14 mouse cellular contexts compared by ENCODE assay signal in genomic region chr10:39417611-39418010, GRCm38 (mm10). TPM values are rescaled to one million over a fixed set of nuclear protein-coding genes. Genes with fewer than 3 reads are reported as not detected.
DNase-seq lines count a peak whose midpoint lies in the region; ATAC-seq and TF ChIP-seq lines count a peak whose summit lies in the region.
"Had no signal": no experiment of that assay in that cellular context is flagged by ENCODE, and none has a peak within 500 bp of the region (broad histone marks: within the 10 kb centered on the region; RNA-seq: fewer than 3 reads in every experiment).

No protein-coding gene starts in this region.

- no peak for ATAC-seq in kidney, embryonic 15.5 days (replicated peaks; ENCODE audit: low FRiP score)
- ATAC-seq in kidney, embryonic 16.5 days (ENCODE audit: low FRiP score, low TSS enrichment), result no peak; the same call in 1 of the 2 replicates
- ATAC-seq in G1E (ENCODE audit: extremely low read depth, insufficient number of reproducible peaks, low FRiP score, poor library complexity, severe bottlenecking), result 0 out of 2 replicates have a peak, but pooled peaks have one; percentile 30
- ATAC-seq in heart, embryonic 14.5 days (ENCODE audit: insufficient number of reproducible peaks, insufficient read depth, low FRiP score, low read depth), result peak; percentile 23
- no peak for ATAC-seq in midbrain, embryonic 11.5 days (ENCODE audit: low FRiP score)

- no peaks in the 10 kb centered on the region for H3K9me3 ChIP-seq in kidney, embryonic 15.5 days (replicated peaks)
- H3K9me3 ChIP-seq in kidney, embryonic 16.5 days (ENCODE audit: low read length), result no peaks in the 10 kb centered on the region
- no peaks in the 10 kb centered on the region for H3K9me3 ChIP-seq in G1E (replicated peaks)
- no peaks in the 10 kb centered on the region for H3K9me3 ChIP-seq in heart, embryonic 14.5 days (ENCODE audit: control insufficient read depth, low read length)
- H3K9me3 ChIP-seq in midbrain, embryonic 11.5 days (ENCODE audit: control insufficient read depth, low read length), result no peaks in the 10 kb centered on the region
- no peaks in the 10 kb centered on the region for H3K9me3 ChIP-seq in midbrain, embryonic 10.5 days (replicated peaks)
- H3K9me3 ChIP-seq: embryonic facial prominence, embryonic 13.5 days had no signal

- no peaks in the 10 kb centered on the region for H3K36me3 ChIP-seq in kidney, embryonic 15.5 days
- H3K36me3 ChIP-seq in kidney, embryonic 16.5 days (ENCODE audit: insufficient read depth, low read length), result no peaks in the 10 kb centered on the region
- peaks cover 62% of the 10 kb centered on the region for H3K36me3 ChIP-seq in G1E (replicated peaks)
- H3K36me3 ChIP-seq in heart, embryonic 14.5 days (ENCODE audit: control insufficient read depth, insufficient read depth, low read length), result no peaks in the 10 kb centered on the region
- no peaks in the 10 kb centered on the region for H3K36me3 ChIP-seq in midbrain, embryonic 11.5 days (ENCODE audit: control insufficient read depth, insufficient read depth, low read length)
- H3K36me3 ChIP-seq in midbrain, embryonic 10.5 days, result no peaks in the 10 kb centered on the region
- H3K36me3 ChIP-seq: embryonic facial prominence, embryonic 13.5 days had no signal

- H3K4me3 ChIP-seq in gastrocnemius, adult 2 months, result no peak overlapping the region
- H3K4me3 ChIP-seq in kidney, embryonic 15.5 days (replicated peaks), result no peak overlapping the region
- no peak overlapping the region for H3K4me3 ChIP-seq in kidney, embryonic 16.5 days (ENCODE audit: low read length)
- no peak overlapping the region for H3K4me3 ChIP-seq in G1E (ENCODE audit: low read depth, low read length)
- H3K4me3 ChIP-seq in heart, embryonic 14.5 days (ENCODE audit: control insufficient read depth in 1 of 2, insufficient read depth in 1 of 2, low read depth in 1 of 2, low read length in 2 of 2), result no peak overlapping the region
- H3K4me3 ChIP-seq in midbrain, embryonic 11.5 days (ENCODE audit: low read depth, low read length), result no peak overlapping the region
- H3K4me3 ChIP-seq in midbrain, embryonic 10.5 days, result no peak overlapping the region
- H3K4me3 ChIP-seq: embryonic facial prominence, embryonic 13.5 days had no signal

- H3K4me2 ChIP-seq in kidney, embryonic 15.5 days, result no peak overlapping the region
- no peak overlapping the region for H3K4me2 ChIP-seq in kidney, embryonic 16.5 days (replicated peaks; ENCODE audit: low read depth, low read length)
- no peak overlapping the region for H3K4me2 ChIP-seq in heart, embryonic 14.5 days (ENCODE audit: low read length)
- H3K4me2 ChIP-seq in midbrain, embryonic 11.5 days, result no peak overlapping the region
- H3K4me2 ChIP-seq: embryonic facial prominence, embryonic 13.5 days; lung, embryonic 14.5 days had no signal

- intact Hi-C loops in gastrocnemius, adult 2 months (cut with DNase I), result no loop called here

- peaks cover 64% of the 10 kb centered on the region for H3K4me1 ChIP-seq in kidney, embryonic 15.5 days
- peaks cover 37% of the 10 kb centered on the region for H3K4me1 ChIP-seq in kidney, embryonic 16.5 days (ENCODE audit: insufficient read depth, low read length)
- peaks cover 58% of the 10 kb centered on the region for H3K4me1 ChIP-seq in G1E (ENCODE audit: insufficient read depth, low read depth, low read length)
- peaks cover 17 to 42% of the 10 kb centered on the region in 2 experiments for H3K4me1 ChIP-seq in heart, embryonic 14.5 days (ENCODE audit: control insufficient read depth in 2 of 2, insufficient read depth in 2 of 2, low read length in 2 of 2)
- H3K4me1 ChIP-seq in midbrain, embryonic 11.5 days (ENCODE audit: control insufficient read depth, insufficient read depth, low read length), result no peaks in the 10 kb centered on the region
- peaks cover 25% of the 10 kb centered on the region for H3K4me1 ChIP-seq in midbrain, embryonic 10.5 days

- H3K9ac ChIP-seq in kidney, embryonic 15.5 days, result no peak overlapping the region
- no peak overlapping the region for H3K9ac ChIP-seq in kidney, embryonic 16.5 days (replicated peaks; ENCODE audit: low read length)
- H3K9ac ChIP-seq in heart, embryonic 14.5 days (ENCODE audit: low read length), result no peak overlapping the region
- H3K9ac ChIP-seq in midbrain, embryonic 11.5 days (ENCODE audit: low read length), result no peak overlapping the region
- H3K9ac ChIP-seq: embryonic facial prominence, embryonic 13.5 days; lung, embryonic 14.5 days had no signal

- no peaks in the 10 kb centered on the region for H3K27me3 ChIP-seq in kidney, embryonic 15.5 days
- no peaks in the 10 kb centered on the region for H3K27me3 ChIP-seq in kidney, embryonic 16.5 days (ENCODE audit: insufficient read depth, low read length)
- H3K27me3 ChIP-seq in G1E (ENCODE audit: insufficient read depth, low read length), result no peaks in the 10 kb centered on the region
- no peaks in the 10 kb centered on the region for H3K27me3 ChIP-seq in heart, embryonic 14.5 days (ENCODE audit: control insufficient read depth, insufficient read depth, low read length)
- H3K27me3 ChIP-seq in midbrain, embryonic 11.5 days (ENCODE audit: control insufficient read depth, insufficient read depth, low read length), result no peaks in the 10 kb centered on the region
- H3K27me3 ChIP-seq in midbrain, embryonic 10.5 days (ENCODE audit: low read depth, poor library complexity, severe bottlenecking), result no peaks in the 10 kb centered on the region
- H3K27me3 ChIP-seq: embryonic facial prominence, embryonic 13.5 days had no signal

- WGBS in kidney, embryonic 15.5 days, result 58% methylated on average over 5 of the region's 5 CpGs
- WGBS in kidney, embryonic 16.5 days, result 46% methylated on average over 5 of the region's 5 CpGs
- 36% methylated on average over 5 of the region's 5 CpGs for WGBS in heart, embryonic 14.5 days
- 90% methylated on average over 5 of the region's 5 CpGs for WGBS in midbrain, embryonic 11.5 days
- 84% methylated on average over 5 of the region's 5 CpGs for WGBS in midbrain, embryonic 10.5 days

- no peak for DNase-seq in gastrocnemius, adult 2 months
- DNase-seq in gastrocnemius, postnatal 10 days, result no peak
- DNase-seq in G1E (ENCODE audit: low spot score), result no peak
- no peak for DNase-seq in midbrain, embryonic 11.5 days (ENCODE audit: low spot score, missing footprints)
- DNase-seq in midbrain, embryonic 10.5 days (ENCODE audit: low spot score), result no peak
- DNase-seq: cerebellum, adult 8-10 months; kidney, postnatal 25 days; lung, embryonic 14.5 days; right cerebral cortex, postnatal 25 days; thymus, postnatal 36 days had no signal

- no peak for TF ChIP-seq CTCF in gastrocnemius, adult 2 months (IDR thresholded peaks at IDR 0.05)
- no peak for TF ChIP-seq CTCF in G1E (IDR thresholded peaks at IDR 0.05; ENCODE audit: low read depth, low read length)

- peak overlapping the region; percentile 60 for H3K27ac ChIP-seq in gastrocnemius, adult 2 months
- 0 out of 2 replicates have a peak overlapping the region, but pooled peaks have one; percentile 14 for H3K27ac ChIP-seq in kidney, embryonic 15.5 days
- H3K27ac ChIP-seq in kidney, embryonic 16.5 days (ENCODE audit: low read length), result no peak overlapping the region
- H3K27ac ChIP-seq in heart, embryonic 14.5 days (replicated peaks in 1 of 2; ENCODE audit: control insufficient read depth in 1 of 2, insufficient read depth in 1 of 2, low read depth in 2 of 2, low read length in 2 of 2), result peak overlapping the region; percentile 42 to 58
- no peak overlapping the region for H3K27ac ChIP-seq in midbrain, embryonic 11.5 days (ENCODE audit: low read depth, low read length)
- no peak overlapping the region for H3K27ac ChIP-seq in midbrain, embryonic 10.5 days (replicated peaks)
- H3K27ac ChIP-seq: embryonic facial prominence, embryonic 13.5 days had no signal

RNA-seq across cellular contexts. Expression of gene Fyn, which starts 49.0 kb away (rescaled TPM):
- 10 to 100 TPM in 1 of 2 experiments, 1 to 10 TPM in 1; 7.3 to 12.0 TPM for total RNA-seq in gastrocnemius, adult 2 months (2021)
- total RNA-seq in gastrocnemius, postnatal 10 days (2021), result 10 to 100 TPM; 25.6 to 34.4 TPM
- 26.2 and 27.0 TPM in 2 replicates for polyA plus RNA-seq in kidney, embryonic 15.5 days (2015; fragmentation: Nextera tagmentation; extraction: Ambion mirVana)
- polyA plus RNA-seq in kidney, embryonic 16.5 days (2015; fragmentation: Nextera tagmentation; extraction: Ambion mirVana), result 22.4 and 26.1 TPM in 2 replicates
- 91.4 and 101 TPM in 2 replicates for total RNA-seq in G1E (2014; fragmentation: Nextera tagmentation)
- 125 and 127 TPM in 2 replicates for total RNA-seq in G1E (2017)
- polyA plus RNA-seq in G1E (2012), result 88.6 and 89.7 TPM in 2 replicates
- 20.3 and 22.2 TPM in 2 replicates for polyA plus RNA-seq in heart, embryonic 14.5 days (2014; fragmentation: Nextera tagmentation; extraction: Ambion mirVana)
- polyA plus RNA-seq in midbrain, embryonic 11.5 days (2014; fragmentation: Nextera tagmentation; extraction: Ambion mirVana), result 43.7 and 44.3 TPM in 2 replicates
- polyA plus RNA-seq in midbrain, embryonic 10.5 days (2016; fragmentation: Nextera tagmentation; extraction: Ambion mirVana), result 24.3 and 28.9 TPM in 2 replicates

Comparison
In these comparisons a context has a peak if more than half of its experiments do, and no peak if none do; other contexts are left out.
1. H3K27ac ChIP-seq: peak in gastrocnemius, adult 2 months (single experiment), kidney, embryonic 15.5 days (single experiment) and heart, embryonic 14.5 days (2 of 2); none in kidney, embryonic 16.5 days (single experiment), midbrain, embryonic 11.5 days (single experiment) and midbrain, embryonic 10.5 days (single experiment).
2. ATAC-seq: peak in G1E (single experiment) and heart, embryonic 14.5 days (single experiment); none in kidney, embryonic 15.5 days (single experiment), kidney, embryonic 16.5 days (single experiment) and midbrain, embryonic 11.5 days (single experiment).